Mouse (Mus musculus) large intestine, adult 2 months (tissue): ENCODE results near the gene Creb3l4. TPM values are rescaled to one million over a fixed set of nuclear protein-coding genes. Genes with fewer than 3 reads are reported as not detected.

Source experiments
- DNase-seq: peaks from one replicate; pipeline ENCODE4 v3.0.0-alpha.2; 2012; ENCODE audit warnings: low read depth, low spot score
- WGBS: fragments of 180-500 bp; shearing (Covaris S2); methylation state at CpG from one replicate; pipeline ENCODE4 v1.1.7; 2018; 5-methylcytosine and 5-hydroxymethylcytosine counted together
- polyA plus RNA-seq: library from polyadenylated mRNA; depleted of rRNA; stranded (reverse); fragments of >200 nt; gene quantifications from 2 replicates; pipeline ENCODE4 v1.2.3, GENCODE M21; 2012

Gene Creb3l4
- polyA plus RNA-seq, 1 experiment = 18.6 TPM

DNA sequence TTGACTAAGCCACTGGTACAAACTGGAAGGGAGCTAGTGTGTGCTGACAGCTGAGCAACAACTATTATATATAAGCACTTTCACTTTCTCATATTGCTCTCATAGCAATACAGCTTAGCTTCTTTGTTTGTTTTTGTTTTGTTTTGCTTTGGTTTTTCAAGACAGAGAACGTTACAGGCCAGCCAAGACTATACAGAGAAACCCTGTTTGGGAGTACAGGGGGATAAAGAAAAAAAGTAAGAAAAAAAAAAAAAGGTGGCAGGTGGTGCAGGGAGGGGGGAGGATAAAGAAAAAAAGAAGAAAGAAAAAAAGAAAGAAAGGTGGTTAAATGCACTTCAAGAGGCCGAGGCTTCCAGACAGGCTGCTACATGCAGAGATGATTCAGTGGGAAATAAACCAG is 2.1 kb upstream of the Creb3l4 start:
- WGBS = 43% methylated on average over 2 of the region's 2 CpGs
- no peak for DNase-seq

- WGBS = 73% methylated on average over 10 of the region's 10 CpGs
- no peak for DNase-seq
Observed at GRCm38 (mm10) chr3:90241669-90242358, 1.5 kb downstream of the Creb3l4 start.

GRCm38 (mm10) chr3:90241251-90241650 is 2.1 kb downstream of the Creb3l4 start:
- WGBS = 81% methylated on average over 2 of the region's 2 CpGs
- no peak for DNase-seq

DNA sequence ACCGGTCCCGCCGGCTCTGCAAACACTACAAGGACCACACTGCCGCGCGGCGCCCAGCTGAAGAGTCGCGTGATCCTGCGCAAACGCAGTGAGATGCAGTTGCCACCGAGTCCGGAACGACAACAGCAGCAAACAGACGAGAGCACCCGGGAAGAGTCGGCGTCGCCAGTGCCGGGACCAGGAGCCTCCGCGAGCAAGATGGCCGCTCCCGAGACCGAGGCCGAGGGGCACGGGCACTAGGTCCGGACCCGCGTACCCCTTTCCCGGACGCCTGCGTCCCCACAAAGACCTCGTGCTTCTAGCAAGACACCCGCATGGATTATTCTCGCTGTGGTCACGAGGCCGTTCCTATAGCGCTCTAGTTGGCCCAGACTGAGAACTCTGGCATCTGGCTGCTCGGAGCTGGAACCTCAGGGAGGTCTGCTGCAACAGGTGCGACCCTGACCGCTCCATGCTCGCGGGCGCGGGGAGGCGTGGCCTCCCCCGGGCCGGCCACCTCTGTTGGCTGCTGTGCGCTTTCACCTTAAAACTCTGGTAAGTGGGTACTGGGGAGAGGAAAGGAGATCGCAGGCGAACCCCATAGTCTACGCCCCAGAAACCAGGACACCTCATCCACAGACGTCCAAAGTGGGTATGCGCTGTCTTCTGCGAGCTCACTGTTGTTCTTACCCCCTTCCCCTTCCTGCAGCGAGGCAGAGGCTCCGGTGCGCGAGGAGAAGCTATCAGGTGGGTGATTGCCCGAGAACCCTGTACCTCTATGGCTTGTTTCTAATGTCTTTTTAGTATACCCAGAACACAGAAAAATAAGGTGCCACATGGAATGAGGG is 11.6 kb downstream of the Creb3l4 start, which contains the start of gene Jtb:
Gene Jtb, plus strand, starts transcription at position 91 of the 827 bp plus-strand sequence.
- peak; percentile 90 for DNase-seq
- WGBS = under 1% methylated on average over 61 of the region's 61 CpGs

DNA sequence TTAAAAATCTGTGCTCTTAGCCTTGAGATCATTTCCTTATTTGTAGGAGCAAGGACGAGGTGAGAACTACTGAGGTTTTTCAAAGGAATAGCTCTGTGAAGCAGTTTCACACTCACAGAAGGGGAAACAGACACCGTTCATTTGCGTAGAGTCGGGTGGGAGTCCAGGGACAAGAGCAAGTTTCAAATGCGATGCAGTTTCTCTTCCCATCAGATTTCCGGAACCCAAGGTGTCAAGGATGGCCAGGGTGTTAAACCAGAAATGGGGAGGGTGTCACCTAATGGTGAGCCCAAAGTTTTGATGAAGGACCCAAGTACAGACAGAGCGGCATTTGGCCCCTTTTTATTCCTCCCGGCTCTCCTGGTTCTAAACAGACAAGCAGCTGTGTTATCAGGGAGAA is 12.2 kb downstream of the Creb3l4 start:
- 13% methylated on average over 8 of the region's 8 CpGs for WGBS
- DNase-seq = no peak

GRCm38 (mm10) chr3:90224331-90224730 is 19.0 kb downstream of the Creb3l4 start:
- 84% methylated on average over 10 of the region's 10 CpGs for WGBS
- DNase-seq = no peak

- WGBS = 80% methylated on average over 3 of the region's 3 CpGs
- no peak for DNase-seq
Observed at GRCm38 (mm10) chr3:90222941-90223340, 20.4 kb downstream of the Creb3l4 start.

- DNase-seq = no peak
- WGBS = 82% methylated on average over 4 of the region's 4 CpGs
Observed at GRCm38 (mm10) chr3:90222455-90222854, 20.9 kb downstream of the Creb3l4 start.

DNA sequence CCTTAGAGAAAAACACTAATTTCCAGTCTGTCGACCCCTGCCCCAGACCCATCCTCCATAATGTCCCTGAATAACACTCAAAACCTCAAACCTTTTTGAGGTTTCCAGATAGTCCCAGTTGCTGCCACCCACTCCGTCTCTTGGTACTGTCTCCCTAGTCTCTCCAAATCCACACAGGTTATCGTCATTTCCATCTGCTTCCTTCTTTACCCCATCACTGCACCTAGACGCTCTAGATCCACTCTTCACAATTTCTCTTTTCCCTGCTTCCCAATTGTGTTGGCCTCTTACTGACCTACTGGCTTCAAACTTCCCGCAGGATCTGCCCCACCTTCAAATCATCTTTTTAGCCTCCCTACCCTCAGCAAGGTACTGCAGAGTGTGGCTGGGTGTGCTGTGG is 22.2 kb downstream of the Creb3l4 start:
- no peak for DNase-seq
- 10% methylated on average over 5 of the region's 5 CpGs for WGBS

- DNase-seq = no peak
- WGBS = under 1% methylated on average over 19 of the region's 20 CpGs
Observed at GRCm38 (mm10) chr3:90220531-90220951, 22.8 kb downstream of the Creb3l4 start.

- DNase-seq = no peak
- WGBS = 3% methylated on average over 6 of the region's 6 CpGs
Observed at GRCm38 (mm10) chr3:90220088-90220487, 23.2 kb downstream of the Creb3l4 start.

GRCm38 (mm10) chr3:90215825-90216380 is 27.4 kb downstream of the Creb3l4 start:
- DNase-seq = no peak
- WGBS = 46% methylated on average over 1 of the region's 1 CpGs

DNA sequence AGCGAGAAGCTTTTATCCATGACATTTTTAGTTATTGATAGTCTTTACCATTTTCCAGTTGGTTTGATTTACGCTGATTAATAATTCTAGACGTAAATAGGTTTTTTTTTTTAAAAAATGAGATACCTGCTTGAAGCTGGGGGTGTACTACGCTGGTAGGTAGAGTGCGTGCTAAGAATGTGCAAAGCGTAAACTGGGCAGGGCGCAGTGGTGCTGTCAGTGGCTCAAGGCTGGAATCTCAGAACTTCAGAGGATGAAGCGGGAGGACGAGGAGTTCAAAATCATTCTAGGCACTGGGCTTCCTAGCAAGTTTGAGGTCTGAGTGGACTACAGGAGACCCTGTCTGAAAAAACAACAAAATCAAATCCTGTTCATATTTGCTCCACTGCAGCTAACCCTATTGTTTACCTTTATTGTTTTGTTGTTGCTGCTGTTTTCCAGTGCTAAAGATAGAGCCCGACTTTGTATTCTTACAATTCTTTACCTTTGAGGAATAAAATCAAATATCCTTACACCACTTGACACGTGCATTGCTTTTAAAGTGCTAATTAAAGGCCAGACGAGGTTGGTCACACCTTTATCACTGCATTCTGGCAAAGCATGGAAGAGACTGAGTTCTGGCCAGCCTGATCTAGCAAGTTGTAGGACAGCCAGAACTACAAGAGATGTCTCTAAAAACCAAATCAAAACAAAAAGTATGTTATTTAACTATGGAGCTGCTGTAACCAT is 29.2 kb downstream of the Creb3l4 start:
- no peak for DNase-seq
- 11% methylated on average over 12 of the region's 12 CpGs for WGBS

- DNase-seq = peak; percentile 74
- under 1% methylated on average over 42 of the region's 42 CpGs for WGBS
Observed at GRCm38 (mm10) chr3:90213377-90213866, 29.9 kb downstream of the Creb3l4 start, which contains the start of the genes Rps27 and Rab13. Gene Rps27 (minus strand): TSS chr3:90213651. Gene Rab13 (plus strand): TSS chr3:90213695.

DNA sequence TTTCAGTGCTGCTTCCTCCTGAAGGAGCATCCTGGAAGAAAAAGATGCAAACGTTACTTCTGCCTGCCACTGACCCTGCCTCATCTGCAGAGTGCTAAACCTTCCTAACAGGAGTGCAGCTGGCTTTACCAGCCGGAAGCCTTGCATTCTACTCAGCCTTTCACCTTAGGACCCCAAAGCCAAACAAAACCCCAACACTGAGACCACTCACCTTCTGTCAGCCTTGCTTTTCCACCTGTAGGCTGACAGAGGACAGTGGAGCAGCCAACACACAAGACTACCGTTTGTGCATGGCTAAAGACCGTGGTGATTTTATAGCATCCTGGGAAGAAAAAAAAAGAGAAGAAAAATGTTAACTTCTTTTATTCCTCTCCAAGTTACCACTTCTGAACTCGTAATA is 30.6 kb downstream of the Creb3l4 start:
- WGBS = 4% methylated on average over 5 of the region's 5 CpGs
- DNase-seq = no peak

DNA sequence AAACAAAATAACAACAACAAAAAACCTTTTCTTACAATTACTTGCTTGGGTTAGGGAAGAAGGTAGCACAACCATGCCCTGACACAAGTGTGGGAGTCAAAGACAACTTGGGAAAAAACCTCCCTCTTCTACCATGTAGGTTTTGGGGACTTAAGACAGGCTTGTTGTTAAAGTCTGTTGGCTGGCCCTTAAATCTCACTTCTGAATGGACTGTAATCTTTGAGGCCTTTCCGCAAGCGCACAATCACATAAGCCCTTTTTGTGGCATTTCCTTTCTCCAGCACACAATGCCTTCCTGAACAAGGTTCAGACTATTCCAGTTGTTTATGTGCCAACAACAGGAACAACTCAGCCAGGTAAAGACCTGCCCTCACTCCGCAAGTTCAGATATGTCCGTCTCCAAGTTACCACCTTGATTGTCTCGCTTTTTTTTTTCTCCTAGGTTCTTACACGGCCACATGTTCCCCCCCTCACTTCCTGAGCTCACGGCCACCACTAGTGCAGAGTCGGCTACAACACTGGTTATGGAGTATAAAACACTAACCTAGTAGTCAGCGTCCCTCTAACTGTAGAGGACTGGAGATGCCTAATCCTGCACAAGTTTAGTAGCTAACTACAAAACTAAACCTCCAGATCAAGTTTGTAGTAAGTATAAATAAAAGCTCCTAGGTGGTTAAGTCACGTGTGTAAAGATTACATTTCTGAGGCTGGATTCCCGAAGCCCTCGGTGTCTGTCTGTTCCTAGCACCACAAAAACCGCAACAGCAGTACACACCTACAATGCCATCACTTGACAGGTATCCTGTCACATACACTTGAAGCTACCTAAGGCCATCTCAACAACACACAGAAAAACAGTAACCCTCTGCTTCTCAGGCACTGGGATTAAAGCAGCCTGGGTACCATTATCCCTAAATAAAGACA is 31.6 kb downstream of the Creb3l4 start:
- 43% methylated on average over 13 of the region's 13 CpGs for WGBS

DNA sequence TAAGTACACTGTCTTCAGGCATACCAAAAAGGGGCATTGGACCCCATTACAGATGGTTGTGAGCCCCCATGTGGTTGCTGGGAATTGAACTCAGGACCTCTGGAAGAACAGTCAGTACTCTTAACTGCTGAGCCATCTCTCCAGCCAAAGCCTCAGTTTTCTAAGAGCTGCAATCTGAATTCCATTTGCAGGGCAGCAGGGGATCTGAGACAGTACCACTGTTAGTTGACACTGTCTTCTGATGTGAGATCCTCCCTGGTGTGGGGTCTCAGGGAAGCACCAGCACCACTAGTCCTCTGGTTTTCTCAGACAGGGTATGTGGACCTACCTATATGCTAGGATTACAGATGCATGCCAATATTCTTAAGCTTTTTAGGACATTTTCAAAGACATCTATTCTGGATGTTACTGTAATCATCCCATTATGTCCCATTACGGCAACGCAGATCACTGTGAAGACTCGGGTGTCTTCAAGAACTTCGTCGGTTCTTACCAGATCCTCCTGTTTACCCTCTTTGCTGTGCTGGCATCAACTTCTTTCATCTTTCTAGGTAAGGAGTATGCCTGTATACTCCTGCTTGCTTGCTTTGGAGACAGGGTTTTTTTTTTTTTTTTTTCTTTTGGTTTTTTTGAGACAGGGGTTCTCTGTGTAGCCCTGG is 33.3 kb downstream of the Creb3l4 start:
- WGBS = 86% methylated on average over 5 of the region's 5 CpGs
- DNase-seq = no peak

More for the DNA sequence above, 31.6 kb downstream of the Creb3l4 start:
- no peak for DNase-seq

DNA sequence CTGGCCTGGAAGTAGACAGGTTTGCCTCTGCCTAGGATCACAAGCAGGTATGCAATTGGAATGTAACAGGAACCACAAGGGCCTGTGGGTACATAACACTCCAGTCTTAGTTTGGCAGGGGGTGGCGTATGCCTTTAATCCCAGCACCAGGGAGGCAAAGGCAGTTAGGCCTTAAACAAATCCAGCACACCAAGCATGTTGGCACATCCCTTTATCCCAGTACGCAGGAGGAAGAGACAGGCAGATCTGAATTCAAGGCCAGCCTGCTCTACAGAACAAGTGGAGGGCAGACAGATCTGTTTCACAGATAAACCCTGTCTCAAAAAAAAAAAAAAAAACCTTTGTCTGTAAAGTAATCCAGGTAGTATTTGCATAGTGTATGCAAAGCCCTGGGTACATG is 34.6 kb downstream of the Creb3l4 start:
- no peak for DNase-seq
- WGBS = 91% methylated on average over 2 of the region's 2 CpGs
